Mouse (Mus musculus): ENCODE measurements around the gene Gm7030.
"Not testable (repeated sequence)": the region's sequence is repeated elsewhere in the genome, so short reads cannot be mapped to it uniquely, and the experiment has no call there.

Gm7030 gene

GRCm38 (mm10) chr17:36128968-36129817 is at the start of gene Gm7030:
Gene Gm7030, minus strand, starts transcription at chr17:36129425.
- not testable (repeated sequence) for DNase-seq (ENCODE audit: low read depth, low spot score)

GRCm38 (mm10) chr17:36178938-36179337 is 49.7 kb upstream of the Gm7030 start:
- peak; percentile 67 for DNase-seq (ENCODE audit: low read depth, low spot score)

GRCm38 (mm10) chr17:36176132-36176531 is 46.9 kb upstream of the Gm7030 start:
- not testable (repeated sequence) for DNase-seq (ENCODE audit: low read depth, low spot score)

- DNase-seq (ENCODE audit: low read depth, low spot score) = no peak
Observed at GRCm38 (mm10) chr17:36170287-36170814, 41.1 kb upstream of the Gm7030 start.

GRCm38 (mm10) chr17:36169753-36170152 is 40.5 kb upstream of the Gm7030 start:
- DNase-seq (ENCODE audit: low read depth, low spot score) = no peak

- DNase-seq (ENCODE audit: low read depth, low spot score) = not testable (repeated sequence)
Observed at GRCm38 (mm10) chr17:36169094-36169493, 39.9 kb upstream of the Gm7030 start.

GRCm38 (mm10) chr17:36168039-36168652 is 38.9 kb upstream of the Gm7030 start, which contains the start of gene Gm8909:
Gene Gm8909, minus strand, starts transcription at chr17:36168537.
- DNase-seq (ENCODE audit: low read depth, low spot score) = peak; percentile 37

GRCm38 (mm10) chr17:36167306-36168038 is 38.2 kb upstream of the Gm7030 start:
- peak; percentile 80 for DNase-seq (ENCODE audit: low read depth, low spot score)

GRCm38 (mm10) chr17:36166901-36167300 is 37.7 kb upstream of the Gm7030 start:
- not testable (repeated sequence) for DNase-seq (ENCODE audit: low read depth, low spot score)

- DNase-seq (ENCODE audit: low read depth, low spot score) = peak; percentile 36
Observed at GRCm38 (mm10) chr17:36161129-36162051, 32.2 kb upstream of the Gm7030 start.

- DNase-seq (ENCODE audit: low read depth, low spot score) = not testable (repeated sequence)
Observed at GRCm38 (mm10) chr17:36158264-36158663, 29.0 kb upstream of the Gm7030 start.

GRCm38 (mm10) chr17:36157782-36158181 is 28.6 kb upstream of the Gm7030 start:
- not testable (repeated sequence) for DNase-seq (ENCODE audit: low read depth, low spot score)

GRCm38 (mm10) chr17:36154271-36155149 is 25.3 kb upstream of the Gm7030 start:
- DNase-seq (ENCODE audit: low read depth, low spot score) = no peak

- DNase-seq (ENCODE audit: low read depth, low spot score) = not testable (repeated sequence)
Observed at GRCm38 (mm10) chr17:36151200-36151599, 22.0 kb upstream of the Gm7030 start.

- not testable (repeated sequence) for DNase-seq (ENCODE audit: low read depth, low spot score)
Observed at GRCm38 (mm10) chr17:36148468-36148867, 19.2 kb upstream of the Gm7030 start.

- not testable (repeated sequence) for DNase-seq (ENCODE audit: low read depth, low spot score)
Observed at GRCm38 (mm10) chr17:36146937-36147336, 17.7 kb upstream of the Gm7030 start.

- not testable (repeated sequence) for DNase-seq (ENCODE audit: low read depth, low spot score)
Observed at GRCm38 (mm10) chr17:36145861-36146156, 16.6 kb upstream of the Gm7030 start.

GRCm38 (mm10) chr17:36145111-36145860 is 16.1 kb upstream of the Gm7030 start:
- DNase-seq (ENCODE audit: low read depth, low spot score) = peak; percentile 56

GRCm38 (mm10) chr17:36136299-36136848 is 7.1 kb upstream of the Gm7030 start:
- not testable (repeated sequence) for DNase-seq (ENCODE audit: low read depth, low spot score)
